Mouse (Mus musculus) liver, postnatal 0 days (tissue): ENCODE results near the gene Adnp. TPM values are rescaled to one million over a fixed set of nuclear protein-coding genes. Genes with fewer than 3 reads are reported as not detected.

ENCODE experiments used
- ATAC-seq: fragments of 200-750 bp; cut with Nextera tagmentation; 2 replicates; pipeline ENCODE4 v1.8.0; 2017; ENCODE audit warnings: mild to moderate bottlenecking, moderate library complexity
- DNase-seq: peaks from one replicate; pipeline ENCODE4 v3.0.0-alpha.2; 2016
- H3K27ac ChIP-seq: fragments of 300-500 bp; sonication (generic); 2 replicates; pipeline ENCODE4 v1.5.1; 2014; ENCODE audit warnings: antibody characterized with exemption, moderate library complexity, mild to moderate bottlenecking, low read depth
- H3K27me3 ChIP-seq: fragments of 300-500 bp; sonication (generic); 2 replicates; pipeline ENCODE4 v1.6.1; 2014; ENCODE audit warnings: low read length, control low read depth, mixed read lengths; ENCODE audit not compliant: insufficient read depth
- H3K36me3 ChIP-seq: fragments of 300-500 bp; sonication (generic); replicated peaks from 2 replicates; pipeline ENCODE4 v1.6.1; 2014; ENCODE audit warnings: mild to moderate bottlenecking, control low read depth, low read length, moderate library complexity, mixed read lengths; ENCODE audit not compliant: insufficient read depth
- H3K4me1 ChIP-seq: fragments of 300-500 bp; sonication (generic); 2 replicates; pipeline ENCODE4 v1.6.1; 2014; ENCODE audit warnings: antibody characterized with exemption, mild to moderate bottlenecking, control low read depth; ENCODE audit not compliant: insufficient read depth
- H3K4me2 ChIP-seq: fragments of 300-500 bp; sonication (generic); 2 replicates; pipeline ENCODE4 v1.6.1; 2014; ENCODE audit warnings: low read depth, mild to moderate bottlenecking, low read length, moderate library complexity, mixed read lengths
- H3K4me3 ChIP-seq: fragments of 300-500 bp; sonication (generic); 2 replicates; pipeline ENCODE4 v1.5.1; 2014; ENCODE audit warnings: low read depth, low read length
- H3K9ac ChIP-seq: fragments of 300-500 bp; sonication (generic); replicated peaks from 2 replicates; pipeline ENCODE4 v1.6.1; 2014; ENCODE audit warnings: mild to moderate bottlenecking, moderate library complexity
- H3K9me3 ChIP-seq: fragments of 300-500 bp; sonication (generic); 2 replicates; pipeline ENCODE4 v1.6.1; 2016; ENCODE audit warnings: mild to moderate bottlenecking, control low read depth, low read length, mixed read lengths
- CTCF ChIP-seq: sonication (generic); IDR thresholded peaks from 2 replicates; pipeline ENCODE4 v1.5.1; 2016; ENCODE audit warnings: antibody characterized with exemption, low read depth
- EP300 ChIP-seq: IDR thresholded peaks from 2 replicates; pipeline ENCODE4 v1.6.1; 2016; ENCODE audit warnings: antibody characterized with exemption, low read depth, mild to moderate bottlenecking
- WGBS: fragments of 180-500 bp; shearing (Covaris S2); extraction: QIAGEN DNeasy Blood & Tissue Kit; methylation state at CpG from one replicate; pipeline ENCODE4 v1.1.7; 2014; ENCODE audit not compliant: insufficient replicate concordance; 5-methylcytosine and 5-hydroxymethylcytosine counted together
- polyA plus RNA-seq: library from polyadenylated mRNA; unstranded; fragments of >200 nt; fragmentation: Nextera tagmentation; extraction: Ambion mirVana; gene quantifications from 2 replicates; pipeline ENCODE4 v1.2.1, GENCODE M21; 2015

The Adnp gene
- polyA plus RNA-seq, 1 experiment from 2014 or later: 3.5 TPM

DNA sequence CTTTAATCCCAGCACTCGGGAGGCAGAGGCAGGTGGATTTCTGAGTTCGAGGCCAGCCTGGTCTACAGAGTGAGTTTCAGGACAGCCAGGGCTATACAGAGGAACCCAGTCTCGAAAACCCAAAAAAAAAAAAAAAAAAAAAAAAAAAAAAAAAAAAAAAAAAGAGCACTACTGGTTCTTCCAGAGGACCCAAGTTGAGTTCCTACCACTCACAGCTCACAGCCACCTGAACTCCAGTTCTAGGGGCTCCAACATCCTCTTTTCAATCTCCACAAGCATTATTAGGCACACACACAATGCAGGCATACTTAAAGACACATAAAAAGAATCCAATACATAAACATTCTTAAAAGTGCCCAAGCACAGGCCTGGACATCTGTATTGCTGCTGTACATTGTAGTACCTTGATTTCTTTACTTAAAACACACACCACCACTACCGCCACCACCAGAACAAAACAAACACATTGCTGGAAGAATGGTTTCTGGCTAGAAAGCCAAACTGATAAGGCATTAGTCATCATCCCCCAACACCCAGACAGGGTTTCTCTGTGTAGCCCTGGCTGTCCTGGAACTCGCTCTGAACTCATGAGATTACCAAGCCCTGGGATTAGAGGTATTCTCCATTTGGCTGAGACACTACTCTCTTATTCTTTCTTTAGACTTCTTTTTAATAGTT, 6.8 kb downstream of the Adnp start:
- no peaks in the 10 kb centered on the region for H3K9me3 ChIP-seq
- ATAC-seq (no peak), DNase-seq (no peak)
- peaks cover 46% of the 10 kb centered on the region for H3K4me1 ChIP-seq
- H3K36me3 ChIP-seq: peaks cover 37% of the 10 kb centered on the region
- H3K4me3 ChIP-seq: no peak overlapping the region
- no peak overlapping the region for H3K27ac ChIP-seq
- TF ChIP-seq CTCF: no peak
- no peak for TF ChIP-seq EP300
- 58% methylated on average over 4 of the region's 5 CpGs for WGBS
- H3K9ac ChIP-seq: no peak overlapping the region
- no peak overlapping the region for H3K4me2 ChIP-seq
- H3K27me3 ChIP-seq: no peaks in the 10 kb centered on the region

DNA sequence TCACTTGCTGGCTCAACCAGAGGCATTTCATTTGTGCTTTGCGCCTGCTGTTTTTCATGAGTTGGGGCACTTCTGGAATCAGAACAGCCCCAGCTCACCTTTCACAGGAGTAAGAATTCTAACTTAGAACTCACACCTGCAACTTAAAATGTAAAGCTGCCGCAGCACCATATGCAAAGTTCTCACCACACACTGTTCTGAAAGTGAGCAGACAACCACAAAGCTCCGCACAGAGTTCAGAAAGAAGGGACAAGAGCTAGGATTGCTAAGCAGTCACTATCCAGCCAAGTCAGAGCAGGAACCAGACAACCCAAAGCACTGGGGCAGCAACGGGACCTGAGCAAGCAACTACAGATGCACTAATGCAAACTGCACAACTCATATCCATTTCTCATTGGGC, 7.4 kb downstream of the Adnp start:
- Histone ChIP-seq H3K9me3 (no peaks in the 10 kb centered on the region), H3K27me3 (no peaks in the 10 kb centered on the region), H3K9ac (peak overlapping the region; percentile 19; the same call in 1 of the 2 replicates), H3K4me1 (peaks cover 41% of the 10 kb centered on the region), H3K4me2 (peak overlapping the region; percentile 46), H3K36me3 (peaks cover 38% of the 10 kb centered on the region), H3K4me3 (no peak overlapping the region), H3K27ac (peak overlapping the region; percentile 61; the same call in 1 of the 2 replicates)
- ATAC-seq (no peak), DNase-seq (no peak)
- TF ChIP-seq CTCF (no peak), EP300 (no peak)
- WGBS: 87% methylated on average over 4 of the region's 4 CpGs

- Histone ChIP-seq H3K27ac (peak overlapping the region; percentile 52), H3K4me3 (no peak overlapping the region), H3K9ac (no peak overlapping the region), H3K4me2 (0 out of 2 replicates have a peak overlapping the region, but pooled peaks have one; percentile 46), H3K36me3 (peaks cover 34% of the 10 kb centered on the region), H3K27me3 (no peaks in the 10 kb centered on the region), H3K4me1 (peaks cover 36% of the 10 kb centered on the region), H3K9me3 (no peaks in the 10 kb centered on the region)
- no peak for ATAC-seq
- DNase-seq: no peak
- WGBS: 73% methylated on average over 1 of the region's 1 CpGs
- TF ChIP-seq CTCF (no peak), EP300 (no peak)
These were observed 8.5 kb downstream of the Adnp start for GRCm38 (mm10) chr2:168198421-168198820.

DNA sequence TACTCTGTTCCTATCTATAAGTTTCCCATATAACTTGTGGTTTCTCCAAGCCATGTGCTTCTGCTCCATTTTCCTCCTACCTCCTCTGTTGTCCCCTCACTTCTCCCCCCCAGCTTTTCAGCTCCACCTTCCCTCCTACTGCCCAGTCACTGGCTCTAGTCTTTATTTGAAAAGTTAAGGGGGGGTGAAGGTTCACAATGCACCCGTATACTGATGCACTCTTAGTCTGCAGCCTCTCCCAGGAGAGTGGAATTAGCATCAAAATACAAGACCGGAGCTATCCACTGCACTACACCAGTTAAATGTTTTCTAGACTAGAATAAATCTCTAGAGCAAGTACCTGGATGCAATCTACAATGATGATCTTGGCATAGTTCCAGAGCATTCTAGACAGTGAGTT, 11.2 kb downstream of the Adnp start:
- no peak for DNase-seq
- Histone ChIP-seq H3K4me2 (no peak overlapping the region), H3K9me3 (no peaks in the 10 kb centered on the region), H3K36me3 (peaks cover 30% of the 10 kb centered on the region), H3K27ac (no peak overlapping the region), H3K9ac (no peak overlapping the region), H3K27me3 (no peaks in the 10 kb centered on the region), H3K4me1 (peaks cover 33% of the 10 kb centered on the region), H3K4me3 (no peak overlapping the region)
- 74% methylated on average over 2 of the region's 2 CpGs for WGBS
- no peak for ATAC-seq
- TF ChIP-seq EP300 (no peak), CTCF (no peak)

- TF ChIP-seq EP300: no peak
- H3K9ac ChIP-seq: no peak overlapping the region
- ATAC-seq (no peak), DNase-seq (no peak)
- H3K4me1 ChIP-seq: peaks cover 22% of the 10 kb centered on the region
- WGBS: 59% methylated on average over 2 of the region's 2 CpGs
- H3K27ac ChIP-seq: no peak overlapping the region
- H3K4me3 ChIP-seq: no peak overlapping the region
- no peak overlapping the region for H3K4me2 ChIP-seq
- peaks cover 24% of the 10 kb centered on the region for H3K36me3 ChIP-seq
- no peaks in the 10 kb centered on the region for H3K9me3 ChIP-seq
- H3K27me3 ChIP-seq: no peaks in the 10 kb centered on the region
These were observed 13.2 kb downstream of the Adnp start for GRCm38 (mm10) chr2:168193685-168194084.

GRCm38 (mm10) chr2:168191856-168192255, 15.1 kb downstream of the Adnp start:
- ATAC-seq: no peak
- Histone ChIP-seq H3K4me2 (no peak overlapping the region), H3K36me3 (peaks cover 29% of the 10 kb centered on the region), H3K4me1 (peaks cover 17% of the 10 kb centered on the region), H3K4me3 (no peak overlapping the region), H3K9ac (no peak overlapping the region), H3K27me3 (no peaks in the 10 kb centered on the region), H3K27ac (no peak overlapping the region), H3K9me3 (no peaks in the 10 kb centered on the region)
- TF ChIP-seq EP300 (no peak), CTCF (no peak)
- 94% methylated on average over 2 of the region's 2 CpGs for WGBS
- no peak for DNase-seq
